Mouse (Mus musculus): ENCODE data around the gene Vps54.

GRCm38 (mm10) chr11:21327486-21327885, 88.4 kb downstream of the Vps54 start:
- TF ChIP-seq POLR2A (IDR thresholded peaks at IDR 0.05; ENCODE audit: control insufficient read depth, extremely low read depth, insufficient read depth, low read length, poor library complexity) (no peak), CTCF (IDR thresholded peaks at IDR 0.05; ENCODE audit: borderline replicate concordance, control insufficient read depth, extremely low read depth, insufficient read depth, low read length, poor library complexity) (no peak)
